Mouse (Mus musculus) hindbrain, embryonic 10.5 days (tissue): ENCODE measurements around the gene Zfp13. TPM values are rescaled to one million over a fixed set of nuclear protein-coding genes. Genes with fewer than 3 reads are reported as not detected.

Experiments
- DNase-seq: peaks from one replicate; pipeline ENCODE4 v3.0.0-alpha.2; 2017; ENCODE audit warnings: low spot score
- H3K27ac ChIP-seq: fragments of 300-500 bp; sonication (generic); 2 replicates; pipeline ENCODE4 v1.5.1; 2016; ENCODE audit warnings: mild to moderate bottlenecking, moderate library complexity
- H3K27me3 ChIP-seq: fragments of 300-500 bp; sonication (generic); 2 replicates; pipeline ENCODE4 v1.6.1; 2016; ENCODE audit warnings: mild to moderate bottlenecking; ENCODE audit not compliant: poor library complexity, insufficient read depth, severe bottlenecking
- H3K36me3 ChIP-seq: fragments of 300-500 bp; sonication (generic); 2 replicates; pipeline ENCODE4 v1.6.1; 2016; ENCODE audit warnings: mild to moderate bottlenecking, moderate library complexity
- H3K4me1 ChIP-seq: fragments of 300-500 bp; sonication (generic); replicated peaks from 2 replicates; pipeline ENCODE4 v1.6.1; 2016; ENCODE audit warnings: mild to moderate bottlenecking
- H3K4me3 ChIP-seq: fragments of 300-500 bp; sonication (generic); 2 replicates; pipeline ENCODE4 v1.5.1; 2016; ENCODE audit warnings: mild to moderate bottlenecking, moderate library complexity
- H3K9me3 ChIP-seq: fragments of 300-500 bp; sonication (generic); 2 replicates; pipeline ENCODE4 v1.6.1; 2016; ENCODE audit warnings: mild to moderate bottlenecking, moderate library complexity
- WGBS: fragments of 180-500 bp; shearing (Covaris S2); methylation state at CpG from one replicate; pipeline ENCODE4 v1.1.7; 2016; 5-methylcytosine and 5-hydroxymethylcytosine counted together
- polyA plus RNA-seq: library from polyadenylated mRNA; unstranded; fragments of >200 nt; fragmentation: Nextera tagmentation; extraction: Ambion mirVana; gene quantifications from 2 replicates; pipeline ENCODE4 v1.2.1, GENCODE M21; 2016

The Zfp13 gene
- polyA plus RNA-seq, 1 experiment from 2014 or later = 22.5 TPM

DNA sequence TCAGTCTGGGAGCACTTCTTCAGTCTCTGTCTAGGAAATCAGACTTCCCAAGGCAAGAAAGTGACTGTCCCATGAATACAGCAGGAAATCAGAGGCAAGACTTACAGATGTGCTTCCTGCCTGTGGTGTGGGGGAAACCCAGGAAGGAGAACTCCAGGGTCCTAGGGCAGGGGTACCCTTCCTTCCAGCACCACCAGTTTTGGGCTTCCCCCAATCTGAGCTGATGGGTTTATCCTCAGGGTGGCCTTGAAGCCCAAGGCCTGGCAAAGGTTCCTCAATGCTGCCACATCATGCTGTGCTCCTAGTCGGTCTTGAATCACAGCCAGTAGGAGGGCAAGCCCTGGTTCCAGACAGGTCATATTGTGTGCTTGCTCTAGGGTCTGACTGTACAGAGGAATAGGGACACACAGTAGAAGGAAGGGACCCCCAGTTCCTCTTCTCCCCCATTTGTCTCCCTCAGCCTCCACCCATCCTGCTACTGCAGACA, 45.6 kb downstream of the Zfp13 start:
- Histone ChIP-seq H3K9me3 (no peaks in the 10 kb centered on the region), H3K27ac (no peak overlapping the region), H3K36me3 (peaks cover 43% of the 10 kb centered on the region), H3K27me3 (no peaks in the 10 kb centered on the region), H3K4me3 (no peak overlapping the region), H3K4me1 (peaks cover 21% of the 10 kb centered on the region)
- 58% methylated on average over 1 of the region's 1 CpGs for WGBS
- no peak for DNase-seq

DNA sequence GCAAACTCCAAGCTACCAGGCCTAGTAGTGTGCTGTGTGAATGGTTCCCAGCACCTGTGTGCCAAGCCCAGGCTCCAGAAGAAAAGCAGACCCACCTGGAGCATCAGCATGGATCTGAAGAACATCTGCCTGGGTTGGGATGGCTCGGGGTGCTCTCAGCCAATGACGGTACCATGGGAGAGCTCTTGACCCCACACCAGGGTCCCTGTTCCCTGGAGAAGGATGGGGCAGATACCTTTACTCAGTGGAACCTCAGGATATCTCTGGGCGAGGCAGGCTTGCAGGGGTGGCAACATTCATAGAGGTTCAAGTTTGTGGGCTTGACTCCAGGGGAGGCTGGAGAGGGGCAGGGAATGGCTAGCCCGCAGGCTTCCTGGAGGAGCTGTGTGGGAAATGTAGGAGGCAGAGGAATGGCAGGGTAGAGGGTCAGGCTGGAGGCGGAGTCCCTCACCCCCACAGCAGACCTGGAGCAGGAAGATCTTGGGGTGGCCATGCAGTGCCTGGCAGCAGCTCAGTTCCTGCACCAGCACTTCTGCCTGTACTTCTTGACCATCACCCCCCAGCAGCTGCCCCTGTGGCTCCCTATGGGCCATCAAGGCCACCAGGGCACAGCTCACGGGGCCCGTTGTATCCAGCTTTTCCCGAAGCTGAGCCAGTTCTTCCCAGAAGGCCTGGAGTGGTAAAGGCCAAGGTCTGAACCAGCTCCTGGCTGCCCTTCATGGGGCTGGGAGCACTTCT, 46.2 kb downstream of the Zfp13 start:
- Histone ChIP-seq H3K4me1 (peaks cover 21% of the 10 kb centered on the region), H3K27ac (no peak overlapping the region), H3K9me3 (no peaks in the 10 kb centered on the region), H3K36me3 (peaks cover 36% of the 10 kb centered on the region), H3K4me3 (no peak overlapping the region), H3K27me3 (no peaks in the 10 kb centered on the region)
- WGBS = 86% methylated on average over 8 of the region's 8 CpGs
- DNase-seq = no peak

DNA sequence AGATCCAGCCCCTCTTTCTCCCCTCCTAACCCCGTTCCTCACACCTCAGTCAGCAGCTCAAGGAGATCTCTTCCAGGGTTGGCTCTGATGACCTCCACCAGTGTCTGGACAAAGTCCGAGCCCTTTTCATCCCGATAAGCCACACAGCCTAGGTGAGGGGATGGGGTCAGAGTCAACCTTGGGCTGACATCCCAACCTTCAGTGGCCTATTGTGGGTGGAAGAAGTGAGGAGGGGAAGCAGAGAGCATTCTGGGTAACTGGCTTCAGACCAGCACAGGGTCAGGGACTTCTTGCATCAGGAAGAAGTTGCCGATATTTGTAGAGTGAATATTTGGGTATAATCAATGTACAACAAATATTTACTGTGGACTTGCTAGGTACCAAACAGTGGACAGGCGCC, 47.3 kb downstream of the Zfp13 start:
- no peak overlapping the region; the same call in 1 of the 2 replicates for H3K4me3 ChIP-seq
- no peak overlapping the region for H3K27ac ChIP-seq
- H3K27me3 ChIP-seq = no peaks in the 10 kb centered on the region
- no peak for DNase-seq
- H3K36me3 ChIP-seq = peaks cover 25% of the 10 kb centered on the region
- 65% methylated on average over 5 of the region's 5 CpGs for WGBS
- H3K4me1 ChIP-seq = peaks cover 21% of the 10 kb centered on the region
- H3K9me3 ChIP-seq = no peaks in the 10 kb centered on the region

DNA sequence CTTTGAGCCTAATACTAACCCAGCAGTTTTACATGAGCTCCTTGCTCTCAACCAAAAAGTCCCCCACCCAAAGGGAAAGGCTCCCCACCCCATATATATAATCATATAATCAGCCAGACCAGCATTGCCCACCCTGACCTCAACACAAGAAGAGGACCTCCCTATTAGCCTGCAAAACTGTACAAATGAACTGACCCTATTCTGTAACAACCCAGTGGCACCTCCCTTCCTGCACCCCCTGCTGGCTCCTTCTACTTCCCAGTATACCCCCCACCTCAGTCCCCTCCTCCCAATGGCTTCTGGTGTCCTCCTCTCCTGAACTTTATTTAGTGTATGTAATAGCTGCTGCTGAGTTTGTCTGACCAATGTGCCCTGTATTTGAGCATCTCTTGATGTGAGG, 47.9 kb downstream of the Zfp13 start:
- no peak for DNase-seq
- Histone ChIP-seq H3K36me3 (peaks cover 20% of the 10 kb centered on the region), H3K9me3 (no peaks in the 10 kb centered on the region), H3K4me3 (peak overlapping the region; percentile 66), H3K27me3 (no peaks in the 10 kb centered on the region), H3K27ac (peak overlapping the region; percentile 80; the same call in 1 of the 2 replicates), H3K4me1 (peaks cover 21% of the 10 kb centered on the region)

DNA sequence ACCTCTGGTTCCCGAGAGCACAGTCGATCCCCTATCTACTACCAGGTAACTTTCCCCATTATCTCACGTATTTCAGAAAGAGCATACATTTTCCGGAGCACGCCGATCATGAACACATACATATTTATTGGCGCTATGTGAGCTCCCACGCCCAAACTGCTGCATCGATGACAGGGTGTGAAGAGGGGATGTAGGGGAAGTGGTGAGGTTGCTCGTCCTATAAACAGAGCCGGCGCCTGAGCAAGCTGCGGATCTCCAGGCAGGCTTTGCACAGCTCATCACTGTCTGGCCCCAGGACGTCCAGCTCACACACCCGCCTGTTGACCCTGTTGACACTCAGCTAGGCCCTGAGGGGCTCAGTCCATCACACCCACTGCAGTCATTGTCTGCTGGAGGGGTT, 48.4 kb downstream of the Zfp13 start:
- peak; percentile 62 for DNase-seq
- Histone ChIP-seq H3K27me3 (no peaks in the 10 kb centered on the region), H3K36me3 (peaks cover 14% of the 10 kb centered on the region), H3K9me3 (no peaks in the 10 kb centered on the region), H3K4me3 (peak overlapping the region; percentile 66), H3K27ac (peak overlapping the region; percentile 80), H3K4me1 (peaks cover 21% of the 10 kb centered on the region)
- under 1% methylated on average over 15 of the region's 15 CpGs for WGBS

DNA sequence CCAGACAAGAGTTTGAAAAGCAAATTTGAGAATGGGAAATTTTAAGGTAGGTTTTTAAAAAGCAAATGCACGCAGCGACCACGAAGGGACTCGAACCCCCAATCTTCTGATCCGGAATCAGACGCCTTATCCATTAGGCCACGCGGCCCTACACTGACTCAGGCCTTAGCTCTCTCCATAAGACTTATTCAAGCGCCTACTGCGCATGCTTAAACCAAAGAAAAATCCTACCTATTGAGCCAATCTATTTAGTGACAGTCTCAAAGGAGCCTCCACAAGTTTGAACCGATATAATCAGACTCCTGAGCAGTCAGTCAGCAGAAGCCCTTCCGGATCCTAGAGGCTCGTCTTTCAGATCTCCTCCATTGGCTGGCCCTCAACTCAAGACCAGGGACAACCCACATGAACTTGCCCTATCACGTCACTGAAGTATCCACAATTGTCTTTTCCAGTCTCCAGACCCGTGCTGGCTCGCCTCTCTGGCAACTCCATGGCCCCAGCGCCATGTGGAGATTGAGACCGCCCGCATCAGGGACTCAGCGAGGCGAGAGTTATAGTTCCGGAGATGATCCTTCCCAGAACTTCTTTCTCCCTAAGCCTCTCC, 49.0 kb downstream of the Zfp13 start:
- H3K4me3 ChIP-seq = peak overlapping the region; percentile 66
- peak; percentile 93 for DNase-seq
- H3K9me3 ChIP-seq = no peaks in the 10 kb centered on the region
- H3K36me3 ChIP-seq = peaks cover 9% of the 10 kb centered on the region
- H3K27me3 ChIP-seq = no peaks in the 10 kb centered on the region
- peaks cover 21% of the 10 kb centered on the region for H3K4me1 ChIP-seq
- under 1% methylated on average over 22 of the region's 22 CpGs for WGBS
- peak overlapping the region; percentile 80 for H3K27ac ChIP-seq

DNA sequence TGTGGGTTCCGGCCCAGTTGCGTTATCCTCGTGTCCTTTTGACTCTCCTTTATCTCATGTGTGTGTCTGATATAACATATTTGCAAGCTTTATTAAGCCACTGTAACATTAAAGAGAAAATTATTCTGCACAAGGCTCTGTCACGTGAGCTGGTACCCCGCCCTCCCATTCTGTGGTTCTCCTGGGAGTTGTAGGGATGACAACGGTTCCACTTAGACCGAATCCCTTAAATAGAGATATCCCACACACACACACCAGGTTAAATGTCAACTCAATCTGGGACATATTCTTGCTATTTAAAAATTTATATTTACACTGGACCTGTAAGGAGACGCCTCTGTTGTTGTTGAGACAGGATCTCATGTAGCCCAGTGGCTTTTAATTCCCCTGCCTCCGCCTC, 49.8 kb downstream of the Zfp13 start:
- peaks cover under 1% of the 10 kb centered on the region; the same call in 1 of the 2 replicates for H3K36me3 ChIP-seq
- WGBS = 5% methylated on average over 9 of the region's 9 CpGs
- H3K4me3 ChIP-seq = peak overlapping the region; percentile 66
- H3K27ac ChIP-seq = no peak overlapping the region
- H3K4me1 ChIP-seq = peaks cover 21% of the 10 kb centered on the region
- H3K27me3 ChIP-seq = no peaks in the 10 kb centered on the region
- no peaks in the 10 kb centered on the region for H3K9me3 ChIP-seq
- DNase-seq = no peak

DNA sequence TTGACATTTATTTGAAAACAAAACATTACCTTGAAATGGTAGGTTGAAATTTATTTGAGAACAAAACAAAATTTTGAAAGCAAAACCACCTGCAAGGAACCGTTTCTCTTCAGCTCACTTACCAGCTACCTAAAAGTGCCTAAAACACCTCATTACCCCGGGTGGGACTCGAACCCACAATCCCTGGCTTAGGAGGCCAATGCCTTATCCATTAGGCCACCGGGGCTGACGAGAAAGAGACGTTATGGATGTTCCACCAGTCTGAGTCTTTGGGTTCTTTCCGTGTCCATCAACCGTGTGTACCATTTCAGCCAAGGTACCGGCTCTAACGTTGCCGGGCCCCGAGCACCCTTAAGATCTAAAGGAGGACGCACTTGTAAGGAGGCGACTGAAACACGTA, 50.7 kb downstream of the Zfp13 start:
- Histone ChIP-seq H3K27ac (no peak overlapping the region), H3K36me3 (no peaks in the 10 kb centered on the region), H3K4me1 (peaks cover 22% of the 10 kb centered on the region), H3K27me3 (no peaks in the 10 kb centered on the region), H3K9me3 (no peaks in the 10 kb centered on the region), H3K4me3 (peak overlapping the region; percentile 66)
- peak; percentile 92 for DNase-seq
- under 1% methylated on average over 15 of the region's 15 CpGs for WGBS

DNA sequence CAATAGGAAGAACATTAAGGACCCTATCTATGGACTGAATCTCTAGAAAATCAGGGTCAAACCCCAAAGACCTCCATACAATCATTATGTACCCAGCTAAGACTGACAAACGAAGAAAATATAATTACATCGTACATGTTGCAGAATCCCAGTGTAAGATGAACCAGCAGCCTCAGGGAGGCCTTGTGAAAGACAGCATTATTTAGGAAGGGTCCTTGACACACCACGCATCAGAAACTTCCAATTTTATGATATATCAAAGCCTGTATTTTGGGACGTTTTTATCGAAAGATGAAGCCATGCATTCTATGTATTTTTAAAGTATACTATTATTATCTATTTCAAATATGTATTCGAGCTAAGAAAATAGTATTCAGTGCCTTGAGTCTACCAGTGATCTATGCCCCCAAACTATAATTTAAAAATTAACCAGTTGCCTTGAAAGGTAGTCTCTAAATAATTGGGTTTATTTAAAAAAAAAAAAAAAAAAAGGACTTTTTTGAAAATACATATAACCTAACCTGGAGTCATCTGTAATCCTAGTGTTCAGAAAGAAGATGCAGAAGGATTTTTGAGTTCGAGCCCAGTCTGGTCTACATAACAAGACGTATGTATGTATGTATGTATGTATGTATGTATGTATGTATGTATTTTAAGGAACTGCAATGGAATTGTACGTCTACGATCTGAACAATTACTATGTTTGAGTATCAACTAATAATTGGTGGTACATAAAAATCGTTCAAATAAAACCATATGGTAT, 51.4 kb downstream of the Zfp13 start:
- no peak overlapping the region for H3K27ac ChIP-seq
- no peaks in the 10 kb centered on the region for H3K27me3 ChIP-seq
- no peaks in the 10 kb centered on the region for H3K9me3 ChIP-seq
- peaks cover 28% of the 10 kb centered on the region for H3K4me1 ChIP-seq
- no peak for DNase-seq
- H3K4me3 ChIP-seq = peak overlapping the region; percentile 75
- 52% methylated on average over 11 of the region's 11 CpGs for WGBS
- no peaks in the 10 kb centered on the region for H3K36me3 ChIP-seq

DNA sequence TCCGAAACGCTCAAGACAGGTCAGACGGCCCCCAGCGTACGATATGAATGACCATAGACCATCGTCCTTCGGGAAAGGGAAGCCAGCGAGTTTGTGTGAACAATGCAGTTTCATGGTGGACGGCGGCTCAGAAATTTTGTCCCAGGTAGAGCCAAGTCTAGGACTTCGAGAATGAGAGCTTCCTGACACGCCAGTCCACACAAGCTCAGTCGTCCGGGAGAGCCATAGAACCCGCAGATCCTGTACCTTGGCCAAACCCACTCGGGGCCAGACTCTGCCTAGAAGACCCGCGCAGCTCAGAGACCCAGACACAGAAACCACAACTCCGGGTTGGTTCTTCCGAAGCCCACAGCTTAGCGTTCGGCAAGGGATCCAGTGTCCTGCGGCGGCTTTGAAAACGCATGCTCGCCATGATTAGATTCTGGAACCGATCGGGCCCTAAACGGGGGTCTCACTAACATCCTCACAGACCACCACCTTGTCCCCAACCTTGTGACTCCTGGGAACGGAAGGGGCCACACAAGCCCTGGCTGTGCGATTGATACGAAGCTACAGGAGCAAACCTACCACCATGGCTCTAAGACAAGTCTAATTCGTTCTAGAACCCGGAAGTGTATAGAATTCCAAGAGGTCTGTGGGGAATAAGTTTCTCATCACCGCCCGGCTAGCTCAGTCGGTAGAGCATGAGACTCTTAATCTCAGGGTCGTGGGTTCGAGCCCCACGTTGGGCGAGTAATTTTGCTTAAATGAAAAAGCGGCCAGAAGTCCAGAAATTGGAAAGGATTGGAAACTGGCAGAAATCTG, 52.4 kb downstream of the Zfp13 start:
- H3K4me3 ChIP-seq = peak overlapping the region; percentile 75
- WGBS = under 1% methylated on average over 42 of the region's 42 CpGs
- H3K27ac ChIP-seq = peak overlapping the region; percentile 85

DNA sequence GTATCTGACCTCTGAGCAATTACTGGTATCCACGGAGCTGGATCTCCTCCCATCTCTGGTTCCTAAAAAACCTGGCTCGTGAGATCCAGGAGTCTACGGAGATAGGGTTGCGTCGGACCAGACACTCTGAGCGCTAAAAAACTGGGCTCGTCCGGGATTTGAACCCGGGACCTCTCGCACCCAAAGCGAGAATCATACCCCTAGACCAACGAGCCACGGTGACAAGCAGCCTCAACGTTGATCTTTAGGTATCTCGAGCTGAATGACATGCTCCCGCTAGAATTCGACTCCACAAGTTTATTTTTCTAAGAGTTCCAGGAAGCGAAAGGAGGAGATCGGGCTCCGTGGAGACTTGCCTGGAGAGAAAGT, 53.0 kb downstream of the Zfp13 start:
- under 1% methylated on average over 20 of the region's 20 CpGs for WGBS
- no peaks in the 10 kb centered on the region for H3K9me3 ChIP-seq
- H3K4me1 ChIP-seq = peaks cover 36% of the 10 kb centered on the region
- H3K4me3 ChIP-seq = peak overlapping the region; percentile 75
- DNase-seq = peak; percentile 89
- H3K36me3 ChIP-seq = no peaks in the 10 kb centered on the region
- H3K27ac ChIP-seq = peak overlapping the region; percentile 85
- H3K27me3 ChIP-seq = peaks cover 7% of the 10 kb centered on the region

More for the DNA sequence above, 52.4 kb downstream of the Zfp13 start:
- peak; percentile 89 for DNase-seq
- Histone ChIP-seq H3K27me3 (peaks cover 2% of the 10 kb centered on the region; the same call in 1 of the 2 replicates), H3K9me3 (no peaks in the 10 kb centered on the region), H3K36me3 (no peaks in the 10 kb centered on the region), H3K4me1 (peaks cover 36% of the 10 kb centered on the region)

DNA sequence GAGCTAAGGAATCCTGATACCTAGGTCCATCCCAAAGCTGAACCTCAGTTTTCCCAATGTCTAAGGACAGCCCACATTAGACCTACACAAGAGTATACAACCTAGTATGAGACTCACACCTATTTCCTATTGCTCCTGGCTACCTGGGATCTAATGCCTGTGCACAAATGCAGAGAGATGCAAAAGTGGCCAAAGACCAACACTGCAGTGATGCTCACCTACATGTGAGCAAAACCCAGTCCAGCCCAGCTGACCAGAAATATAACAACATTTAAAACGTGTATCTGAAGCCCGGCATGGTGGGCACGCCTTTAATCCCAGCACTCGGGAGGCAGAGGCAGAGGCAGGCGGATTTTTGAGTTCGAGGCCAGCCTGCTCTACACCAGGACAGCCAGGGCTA, 53.4 kb downstream of the Zfp13 start:
- no peak for DNase-seq
- no peak overlapping the region for H3K27ac ChIP-seq
- peak overlapping the region; percentile 75 for H3K4me3 ChIP-seq
- H3K36me3 ChIP-seq = no peaks in the 10 kb centered on the region
- 14% methylated on average over 6 of the region's 6 CpGs for whole genome bisulfite sequencing
- peaks cover 9% of the 10 kb centered on the region for H3K27me3 ChIP-seq
- peaks cover 35% of the 10 kb centered on the region for H3K4me1 ChIP-seq
- no peaks in the 10 kb centered on the region for H3K9me3 ChIP-seq
